Mouse (Mus musculus) midbrain, postnatal 0 days (tissue): ENCODE data around the gene H2-Q1. TPM values are rescaled to one million over a fixed set of nuclear protein-coding genes. Genes with fewer than 3 reads are reported as not detected.

Source experiments
- ATAC-seq: fragments of 200-750 bp; cut with Nextera tagmentation; 2 replicates; pipeline ENCODE4 v1.8.0; 2017; ENCODE audit warnings: moderate number of reproducible peaks, mild to moderate bottlenecking, moderate TSS enrichment, moderate library complexity; ENCODE audit not compliant: low FRiP score
- DNase-seq: peaks from one replicate; pipeline ENCODE4 v3.0.0-alpha.2; 2015; ENCODE audit warnings: low spot score
- H3K27ac ChIP-seq: fragments of 300-500 bp; sonication (generic); 2 replicates; pipeline ENCODE4 v1.5.1; 2014; ENCODE audit warnings: low read depth, mild to moderate bottlenecking, low read length, mixed read lengths
- H3K27me3 ChIP-seq: fragments of 300-500 bp; sonication (generic); 2 replicates; pipeline ENCODE4 v1.6.1; 2014; ENCODE audit warnings: low read length, control low read depth, mixed read lengths; ENCODE audit not compliant: insufficient read depth
- H3K36me3 ChIP-seq: fragments of 300-500 bp; sonication (generic); 2 replicates; pipeline ENCODE4 v1.6.1; 2014; ENCODE audit warnings: low read length, control low read depth, mixed read lengths; ENCODE audit not compliant: insufficient read depth
- H3K4me1 ChIP-seq: fragments of 300-500 bp; sonication (generic); 2 replicates; pipeline ENCODE4 v1.6.1; 2014; ENCODE audit warnings: mild to moderate bottlenecking, control low read depth, antibody characterized with exemption, low read length, mixed read lengths; ENCODE audit not compliant: insufficient read depth
- H3K4me2 ChIP-seq: fragments of 300-500 bp; sonication (generic); 2 replicates; pipeline ENCODE4 v1.6.1; 2014; ENCODE audit warnings: low read depth, mild to moderate bottlenecking, low read length, mixed read lengths; ENCODE audit not compliant: poor library complexity, severe bottlenecking
- H3K4me3 ChIP-seq: fragments of 300-500 bp; sonication (generic); 2 replicates; pipeline ENCODE4 v1.5.1; 2014; ENCODE audit warnings: low read depth, mild to moderate bottlenecking, low read length, moderate library complexity
- H3K9ac ChIP-seq: fragments of 300-500 bp; sonication (generic); replicated peaks from 2 replicates; pipeline ENCODE4 v1.6.1; 2014; ENCODE audit warnings: mild to moderate bottlenecking, low read length, moderate library complexity, mixed read lengths; ENCODE audit not compliant: poor library complexity, severe bottlenecking
- H3K9me3 ChIP-seq: fragments of 300-500 bp; sonication (generic); 2 replicates; pipeline ENCODE4 v1.6.1; 2016; ENCODE audit warnings: low read length, control low read depth
- CTCF ChIP-seq: IDR thresholded peaks from 2 replicates; pipeline ENCODE4 v1.5.1; 2016; ENCODE audit warnings: antibody characterized with exemption, mild to moderate bottlenecking
- WGBS: fragments of 180-500 bp; shearing (Covaris S2); extraction: QIAGEN DNeasy Blood & Tissue Kit; methylation state at CpG from one replicate; pipeline ENCODE4 v1.1.7; 2014; 5-methylcytosine and 5-hydroxymethylcytosine counted together
- polyA plus RNA-seq: library from polyadenylated mRNA; unstranded; fragments of >200 nt; fragmentation: Nextera tagmentation; extraction: Ambion mirVana; gene quantifications from 2 replicates; pipeline ENCODE4 v1.2.1, GENCODE M21; 2015
- total RNA-seq: library from RNA; depleted of rRNA; stranded (reverse); fragments of >200 nt; gene quantifications from 2 replicates; pipeline ENCODE4 v1.2.3, GENCODE M21; 2014; rRNA removed

The H2-Q1 gene
- 0.38 and 0.60 TPM in 2 replicates for total RNA-seq
- polyA plus RNA-seq: 1.4 and 1.5 TPM in 2 replicates

DNA sequence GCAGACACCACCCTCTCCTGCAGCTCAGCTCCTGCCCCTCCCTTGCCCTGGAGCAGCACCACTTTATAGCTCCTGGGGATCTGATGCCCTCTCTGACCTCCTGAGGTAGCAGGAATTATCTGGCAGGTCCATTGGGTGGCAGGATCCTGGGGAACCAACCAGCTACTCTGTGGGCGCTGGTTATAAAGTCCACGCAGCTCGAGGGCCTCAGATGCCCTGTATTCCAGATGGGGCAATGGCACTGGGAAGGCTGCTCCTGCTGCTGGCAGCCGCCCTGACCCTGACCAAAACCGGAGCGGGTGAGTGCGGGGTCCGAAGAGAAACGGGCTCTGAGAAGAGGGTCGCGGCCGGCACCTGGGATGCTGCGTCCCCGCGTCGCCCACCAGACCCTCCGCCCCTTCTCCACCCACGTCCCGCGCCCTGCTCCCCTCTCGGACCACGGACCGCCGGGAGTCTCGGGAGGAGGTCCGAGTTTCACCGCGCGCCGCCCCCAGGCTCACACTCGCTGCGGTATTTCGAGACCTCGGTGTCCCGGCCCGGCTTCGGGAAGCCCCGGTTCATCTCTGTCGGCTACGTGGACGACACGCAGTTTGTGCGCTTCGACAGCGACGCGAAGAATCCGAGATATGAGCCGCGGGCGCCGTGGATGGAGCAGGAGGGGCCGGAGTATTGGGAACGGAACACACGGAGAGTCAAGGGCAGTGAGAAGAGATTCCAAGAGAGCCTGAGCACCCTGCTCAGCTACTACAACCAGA, at the start of gene H2-Q1:
Gene H2-Q1, plus strand, starts transcription at position 79 of the 755 bp plus-strand sequence.
- ATAC-seq (no peak), DNase-seq (no peak)
- no peak within 1 kb of the TSS for H3K27ac ChIP-seq
- no peak within 1 kb of the TSS for H3K9ac ChIP-seq
- H3K36me3 ChIP-seq: no peaks in the 10 kb centered on the region
- peak within 1 kb of the TSS; percentile 57 for H3K4me2 ChIP-seq
- no peaks in the 10 kb centered on the region for H3K9me3 ChIP-seq
- H3K4me1 ChIP-seq: no peaks in the 10 kb centered on the region
- TF ChIP-seq CTCF: no peak
- WGBS: 1% methylated on average over 48 of the region's 55 CpGs
- peak within 1 kb of the TSS; percentile 33 for H3K4me3 ChIP-seq
- peaks cover 14% of the 10 kb centered on the region for H3K27me3 ChIP-seq

DNA sequence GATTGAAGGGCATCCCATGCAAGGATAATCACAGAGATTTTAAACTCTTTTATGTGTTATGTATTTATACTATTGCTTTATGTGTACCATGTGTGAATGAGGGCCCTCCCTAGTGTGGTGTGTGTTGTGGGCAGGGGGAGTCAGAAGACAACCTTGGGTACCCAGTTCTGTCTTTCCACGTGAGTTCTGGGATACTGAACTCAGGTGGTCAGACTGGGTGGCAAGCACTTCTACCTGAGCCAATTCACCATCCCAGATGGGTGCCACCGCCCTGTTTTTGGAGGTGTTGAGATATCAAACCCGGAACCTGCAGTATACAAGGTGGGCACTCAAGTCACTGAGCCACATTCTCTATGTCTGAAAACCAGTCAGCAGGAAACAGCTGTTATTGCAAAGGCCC, 48.0 kb upstream of the H2-Q1 start:
- Histone ChIP-seq H3K36me3 (no peaks in the 10 kb centered on the region), H3K9me3 (no peaks in the 10 kb centered on the region; the same call in 1 of the 2 replicates), H3K27ac (no peak overlapping the region), H3K27me3 (no peaks in the 10 kb centered on the region), H3K4me1 (no peaks in the 10 kb centered on the region), H3K4me2 (no peak overlapping the region), H3K9ac (no peak overlapping the region), H3K4me3 (no peak overlapping the region)
- DNase-seq: no peak
- TF ChIP-seq CTCF: no peak
- ATAC-seq: no peak
- 79% methylated on average over 3 of the region's 3 CpGs for WGBS

DNA sequence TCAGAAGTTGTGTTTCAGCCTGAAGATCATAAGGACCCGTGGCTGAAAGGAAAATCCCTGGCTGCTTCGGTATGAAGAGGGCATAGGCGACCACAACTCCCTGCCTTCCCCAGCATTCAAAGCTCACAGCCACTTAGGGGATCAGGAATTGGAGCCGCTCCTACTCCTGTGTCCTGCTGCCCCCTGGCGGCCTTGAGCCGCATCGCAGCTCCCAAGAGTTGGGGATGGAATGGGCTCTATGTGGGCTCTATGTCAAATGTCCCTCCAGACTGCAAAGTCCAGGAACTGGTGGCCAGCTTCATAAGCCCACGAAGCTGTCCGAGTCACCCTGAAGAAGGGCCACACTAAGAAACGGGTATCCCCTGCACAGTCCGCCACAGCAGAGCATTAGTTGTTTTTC, 45.4 kb upstream of the H2-Q1 start:
- no peaks in the 10 kb centered on the region for H3K27me3 ChIP-seq
- no peak overlapping the region for H3K4me3 ChIP-seq
- TF ChIP-seq CTCF: peak; percentile 91
- DNase-seq (peak; percentile 82), ATAC-seq (peak; percentile 47; the same call in 1 of the 2 replicates)
- no peaks in the 10 kb centered on the region for H3K36me3 ChIP-seq
- WGBS: 6% methylated on average over 11 of the region's 11 CpGs
- H3K9me3 ChIP-seq: no peaks in the 10 kb centered on the region; the same call in 1 of the 2 replicates
- H3K4me2 ChIP-seq: no peak overlapping the region
- no peak overlapping the region for H3K9ac ChIP-seq
- no peaks in the 10 kb centered on the region for H3K4me1 ChIP-seq
- H3K27ac ChIP-seq: no peak overlapping the region

DNA sequence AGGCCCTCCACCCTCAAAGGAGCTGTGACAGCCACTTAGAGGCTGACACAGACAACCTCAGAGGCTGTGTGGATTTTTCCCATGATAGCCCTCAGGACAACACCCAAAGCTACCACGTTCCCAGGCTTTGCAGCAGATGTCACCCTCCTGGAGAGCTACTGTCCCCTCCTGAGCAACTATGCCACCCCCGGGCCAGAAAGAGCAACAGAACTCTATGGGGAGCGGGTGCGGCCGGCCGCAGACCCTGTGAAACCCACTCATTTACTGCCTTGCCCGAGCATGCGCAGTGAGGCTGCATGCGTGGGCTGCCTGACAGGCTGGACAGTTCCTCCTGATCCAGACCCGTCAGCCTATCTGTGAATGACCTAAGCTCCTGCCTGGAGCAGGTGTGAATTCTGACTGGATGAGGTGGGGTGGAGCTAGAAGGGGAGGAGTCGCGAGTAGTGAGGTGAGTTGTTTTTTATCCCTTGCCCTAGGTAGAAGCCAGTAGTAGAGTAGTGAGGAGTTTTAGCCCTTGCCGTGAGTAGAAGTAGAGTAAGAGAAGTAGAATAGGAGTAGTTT, 43.8 kb upstream of the H2-Q1 start:
- Histone ChIP-seq H3K4me1 (no peaks in the 10 kb centered on the region), H3K4me3 (no peak overlapping the region), H3K36me3 (no peaks in the 10 kb centered on the region), H3K27ac (no peak overlapping the region), H3K4me2 (peak overlapping the region; percentile 24), H3K9ac (no peak overlapping the region), H3K9me3 (no peaks in the 10 kb centered on the region; the same call in 1 of the 2 replicates), H3K27me3 (no peaks in the 10 kb centered on the region)
- TF ChIP-seq CTCF: no peak
- 32% methylated on average over 13 of the region's 13 CpGs for WGBS
- DNase-seq (no peak), ATAC-seq (no peak)

DNA sequence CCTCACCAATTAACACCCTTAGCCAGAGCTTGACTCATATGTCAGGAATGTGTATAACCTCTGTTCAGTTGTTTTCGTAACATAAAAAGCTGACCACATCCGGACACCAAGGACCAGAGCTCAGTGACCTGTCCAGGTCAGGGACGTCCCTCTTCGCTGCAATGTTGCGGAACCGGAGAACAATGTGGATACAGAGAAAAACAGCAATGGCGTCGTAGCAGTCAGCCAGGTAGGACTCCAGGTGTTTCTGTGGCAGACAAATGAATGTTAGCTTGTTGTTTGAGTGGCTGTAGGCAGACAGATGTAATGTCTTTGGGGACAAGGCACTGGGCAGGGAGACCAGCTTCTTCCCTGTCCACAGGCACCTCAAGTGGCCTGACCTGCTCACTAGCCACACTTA, 42.2 kb upstream of the H2-Q1 start:
- no peaks in the 10 kb centered on the region for H3K4me1 ChIP-seq
- H3K36me3 ChIP-seq: no peaks in the 10 kb centered on the region
- H3K9me3 ChIP-seq: no peaks in the 10 kb centered on the region
- WGBS: 91% methylated on average over 8 of the region's 8 CpGs
- H3K4me2 ChIP-seq: no peak overlapping the region
- no peaks in the 10 kb centered on the region for H3K27me3 ChIP-seq
- H3K9ac ChIP-seq: no peak overlapping the region
- ATAC-seq (no peak), DNase-seq (no peak)
- no peak overlapping the region for H3K4me3 ChIP-seq
- no peak for TF ChIP-seq CTCF
- no peak overlapping the region for H3K27ac ChIP-seq
